Mouse (Mus musculus) E14TG2a.4 (cell line): ENCODE results near the gene E4f1.

Experiments used
- CTCF ChIP-seq: conservative IDR thresholded peaks from 2 replicates; pipeline ENCODE4 v1.5.1; 2014; ENCODE audit warnings: low read length
- NANOG ChIP-seq: IDR thresholded peaks from 2 replicates; pipeline ENCODE4 v1.6.1; 2014; ENCODE audit warnings: borderline replicate concordance, low read length, mixed read lengths
- POU5F1 ChIP-seq: IDR thresholded peaks from 2 replicates; pipeline ENCODE4 v1.6.1; 2014; ENCODE audit warnings: low read length, borderline replicate concordance

GRCm38 (mm10) chr17:24490399-24490798 lies 20.3 kb upstream of the E4f1 start:
- TF ChIP-seq CTCF (no peak), POU5F1 (no peak), NANOG (no peak)
